Comparison of ENCODE assay signal across 8 mouse cellular contexts in the genomic region with DNA sequence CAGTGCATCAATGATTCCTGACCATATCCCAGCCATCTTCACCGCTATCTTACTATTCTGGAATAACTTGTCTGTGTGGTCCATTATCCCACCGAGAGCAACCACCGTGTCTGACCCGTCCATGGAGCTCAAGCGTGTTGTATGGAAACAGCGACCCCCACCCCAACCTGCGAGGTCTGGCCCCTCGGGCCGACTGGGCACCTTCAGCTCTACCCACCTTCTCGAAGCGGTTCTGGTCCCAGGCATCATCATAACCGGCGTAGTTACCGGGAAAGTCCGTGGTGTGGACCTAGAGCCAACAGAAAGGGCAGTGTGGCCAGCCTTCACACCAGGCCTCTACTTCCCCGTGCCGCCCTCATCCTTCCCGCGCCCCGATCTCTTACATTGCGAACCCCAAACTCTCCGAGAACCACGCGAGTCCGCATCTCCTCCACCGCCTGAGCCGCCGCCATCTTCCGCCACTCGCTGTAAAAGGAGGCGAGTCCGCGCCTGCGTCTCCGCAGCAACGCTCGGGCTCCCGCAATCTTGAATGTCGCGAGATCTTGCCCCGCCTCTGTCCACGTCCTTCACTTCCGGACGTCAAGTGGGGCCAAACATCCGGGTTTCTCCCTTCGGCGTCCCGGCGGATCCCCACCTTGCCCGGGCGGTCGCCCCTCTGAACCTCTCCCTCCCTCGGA. TPM values are rescaled to one million over a fixed set of nuclear protein-coding genes. Genes with fewer than 3 reads are reported as not detected.
DNase-seq lines count a peak whose midpoint lies in the region; ATAC-seq and TF ChIP-seq lines count a peak whose summit lies in the region.

A gene (minus strand): TSS at position 543 of the 677 bp plus-strand sequence.
A gene (plus strand): TSS at position 569 of the 677 bp plus-strand sequence.

- H3K4me3 ChIP-seq in MEL (ENCODE audit: control insufficient read depth in 1 of 2, insufficient read depth in 1 of 2, low read depth in 2 of 2, low read length in 2 of 2): peak within 1 kb of the TSS; percentile 89 to 91
- peak within 1 kb of the TSS; percentile 94 for H3K4me3 ChIP-seq in cerebellum, adult 2 months (replicated peaks; ENCODE audit: insufficient read depth, low read depth, low read length)
- peak within 1 kb of the TSS; percentile 94 for H3K4me3 ChIP-seq in lung, embryonic 16.5 days (ENCODE audit: low read length)

- DNase-seq in MEL (ENCODE audit: low read depth, low spot score): peak; percentile 96
- peak; percentile 95 for DNase-seq in cerebellum, adult 2 months
- peak; percentile 95 for DNase-seq in forelimb bud, embryonic 11.5 days (ENCODE audit: low read depth, low spot score)
- peak; percentile 77 for DNase-seq in layer of hippocampus, adult 9-10 months (ENCODE audit: low spot score)
- DNase-seq in ovary, postnatal 10 days (ENCODE audit: low spot score): peak; percentile 80
- peak; percentile 89 to 91 for DNase-seq in thymus, postnatal 10 days (ENCODE audit: low spot score in 2 of 2)

- H3K9ac ChIP-seq in MEL (ENCODE audit: control insufficient read depth, low read depth, low read length, poor library complexity, severe bottlenecking): peak within 1 kb of the TSS; percentile 89
- H3K9ac ChIP-seq in lung, embryonic 16.5 days (ENCODE audit: low read length): peak within 1 kb of the TSS; percentile 98

- TF ChIP-seq POLR2A in MEL (IDR thresholded peaks at IDR 0.05; ENCODE audit: control insufficient read depth in 1 of 2, insufficient read depth in 1 of 2, low read depth in 1 of 2, low read length in 2 of 2, poor library complexity in 1 of 2): peak; percentile 80 to 92
- TF ChIP-seq POLR2A in cerebellum, adult 2 months (IDR thresholded peaks at IDR 0.05; ENCODE audit: borderline replicate concordance, insufficient read depth, low read length): peak; percentile 90

- peak within 1 kb of the TSS; percentile 48 for H3K27ac ChIP-seq in MEL (ENCODE audit: control insufficient read depth, low read depth, low read length)
- peak within 1 kb of the TSS; percentile 67 for H3K27ac ChIP-seq in cerebellum, adult 2 months (ENCODE audit: insufficient read depth, low read length)
- H3K27ac ChIP-seq in lung, embryonic 16.5 days (ENCODE audit: low read length): peak within 1 kb of the TSS; percentile 82

- H3K9me3 ChIP-seq in MEL (replicated peaks; ENCODE audit: insufficient read depth, low read length): no peaks in the 10 kb centered on the region
- H3K9me3 ChIP-seq in lung, embryonic 16.5 days (ENCODE audit: control insufficient read depth, low read length): no peaks in the 10 kb centered on the region

- H3K27me3 ChIP-seq in MEL (ENCODE audit: control insufficient read depth in 1 of 2, insufficient read depth in 2 of 2, low read length in 2 of 2): no peaks in the 10 kb centered on the region
- H3K27me3 ChIP-seq in cerebellum, adult 2 months (ENCODE audit: control insufficient read depth, insufficient read depth, low read length): no peaks in the 10 kb centered on the region
- no peaks in the 10 kb centered on the region for H3K27me3 ChIP-seq in lung, embryonic 16.5 days (ENCODE audit: control insufficient read depth, insufficient read depth, low read depth, low read length)

- no peak for TF ChIP-seq CTCF in MEL (IDR thresholded peaks at IDR 0.05 in 2 of 3, conservative IDR thresholded peaks at IDR 0.05 in 1 of 3; ENCODE audit: control insufficient read depth in 1 of 3, insufficient read depth in 1 of 3, low read depth in 2 of 3, low read length in 3 of 3, poor library complexity in 1 of 3, severe bottlenecking in 1 of 3)
- no peak for TF ChIP-seq CTCF in cerebellum, adult 2 months (IDR thresholded peaks at IDR 0.05; ENCODE audit: borderline replicate concordance, insufficient read depth, low read depth, low read length)

- H3K4me2 ChIP-seq in lung, embryonic 16.5 days (ENCODE audit: low read depth, low read length): peak within 1 kb of the TSS; percentile 91

- peaks cover 29% of the 10 kb centered on the region for H3K79me2 ChIP-seq in MEL (ENCODE audit: control insufficient read depth, insufficient read depth, low read length, poor library complexity)

- no peak for TF ChIP-seq RAD21 in MEL (IDR thresholded peaks at IDR 0.05; ENCODE audit: low read depth, low read length)

- peaks cover 3 to 14% of the 10 kb centered on the region in 2 experiments; a peak in 3 of 4 replicates for H3K36me3 ChIP-seq in MEL (ENCODE audit: control insufficient read depth in 1 of 2, insufficient read depth in 2 of 2, low read length in 2 of 2)
- H3K36me3 ChIP-seq in lung, embryonic 16.5 days (ENCODE audit: control insufficient read depth, insufficient read depth, low read length): peaks cover 42% of the 10 kb centered on the region

- peaks cover 0 to 14% of the 10 kb centered on the region in 2 experiments; a peak in 2 of 4 replicates for H3K4me1 ChIP-seq in MEL (ENCODE audit: control insufficient read depth in 1 of 2, insufficient read depth in 2 of 2, low read length in 2 of 2)
- H3K4me1 ChIP-seq in cerebellum, adult 2 months (ENCODE audit: control insufficient read depth, insufficient read depth, low read length): peaks cover 9% of the 10 kb centered on the region
- H3K4me1 ChIP-seq in lung, embryonic 16.5 days (replicated peaks; ENCODE audit: control insufficient read depth, insufficient read depth, low read length): peaks cover 18% of the 10 kb centered on the region

- 0 out of 4 replicates have a peak, but pooled peaks of 1 of the 2 experiments have one; percentile 4 for TF ChIP-seq EP300 in MEL (IDR thresholded peaks at IDR 0.05; ENCODE audit: low read depth in 1 of 2, low read length in 2 of 2)

- WGBS in cerebellum, adult 2 months: under 1% methylated on average over 53 of the region's 53 CpGs
- WGBS in lung, embryonic 16.5 days: under 1% methylated on average over 53 of the region's 53 CpGs

- peak; percentile 92 to 93 for ATAC-seq in hematopoietic stem cell, adult 5-6 weeks (replicated peaks in 1 of 2; ENCODE audit: insufficient read depth in 1 of 2, low FRiP score in 2 of 2, low TSS enrichment in 1 of 2, low read depth in 1 of 2, poor library complexity in 2 of 2, severe bottlenecking in 2 of 2)
- peak; percentile 92 for ATAC-seq in lung, embryonic 16.5 days (ENCODE audit: low read depth)

TF ChIP-seq in MEL, 35 proteins besides CTCF, POLR2A, EP300 and RAD21 (continues in another document):
- TF ChIP-seq NELFE (IDR thresholded peaks at IDR 0.05; ENCODE audit: low read depth, low read length): peak; percentile 91
- TF ChIP-seq UBTF (IDR thresholded peaks at IDR 0.05; ENCODE audit: borderline replicate concordance, insufficient read depth, low read depth, low read length): 0 out of 2 replicates have a peak, but pooled peaks have one; percentile 59
- TF ChIP-seq TCF12 (IDR thresholded peaks at IDR 0.05; ENCODE audit: low read depth, low read length): peak; percentile 56
- TF ChIP-seq ZMIZ1 (IDR thresholded peaks at IDR 0.05; ENCODE audit: low read depth, low read length): peak; percentile 75; the same call in 1 of the 2 replicates
- no peak for TF ChIP-seq TAL1 (IDR thresholded peaks at IDR 0.05; ENCODE audit: low read length)
- TF ChIP-seq CHD1 (IDR thresholded peaks at IDR 0.05; ENCODE audit: low read depth, low read length): 0 out of 2 replicates have a peak, but pooled peaks have one; percentile 33
- no peak for TF ChIP-seq SMC3 (IDR thresholded peaks at IDR 0.05; ENCODE audit: low read depth, low read length)
- 0 out of 2 replicates have a peak, but pooled peaks have one; percentile 24 for TF ChIP-seq ETS1 (IDR thresholded peaks at IDR 0.05; ENCODE audit: low read depth, low read length)
- TF ChIP-seq MYB (IDR thresholded peaks at IDR 0.05; ENCODE audit: low read depth, low read length): no peak
- no peak for TF ChIP-seq MYC (IDR thresholded peaks at IDR 0.05; ENCODE audit: low read depth, low read length)
- TF ChIP-seq MAX (IDR thresholded peaks at IDR 0.05; ENCODE audit: low read length): 0 out of 2 replicates have a peak, but pooled peaks have one; percentile 43
- TF ChIP-seq POLR2AphosphoS2 (IDR thresholded peaks at IDR 0.05; ENCODE audit: low read length): no peak; the same call in 1 of the 2 replicates
- no peak for TF ChIP-seq E2F4 (IDR thresholded peaks at IDR 0.05; ENCODE audit: borderline replicate concordance, low read depth, low read length)
- TF ChIP-seq MAZ (IDR thresholded peaks at IDR 0.05; ENCODE audit: low read depth, low read length): no peak; the same call in 1 of the 2 replicates
- no peak for TF ChIP-seq MEF2A (IDR thresholded peaks at IDR 0.05; ENCODE audit: extremely low read depth, insufficient replicate concordance, low read depth, low read length, poor library complexity, severe bottlenecking)
- TF ChIP-seq RCOR1 (IDR thresholded peaks at IDR 0.05; ENCODE audit: low read depth, low read length): no peak
- TF ChIP-seq POLR2AphosphoS5 (IDR thresholded peaks at IDR 0.05; ENCODE audit: borderline replicate concordance, low read depth, low read length): 0 out of 2 replicates have a peak, but pooled peaks have one; percentile 6
- TF ChIP-seq USF2 (IDR thresholded peaks at IDR 0.05; ENCODE audit: borderline replicate concordance in 1 of 2, insufficient read depth in 1 of 2, low read depth in 1 of 2, low read length in 2 of 2): no peak
- 0 out of 2 replicates have a peak, but pooled peaks have one; percentile 14 for TF ChIP-seq USF1 (IDR thresholded peaks at IDR 0.05; ENCODE audit: low read depth, low read length)
- peak; percentile 69 for TF ChIP-seq MXI1 (IDR thresholded peaks at IDR 0.05; ENCODE audit: low read depth, low read length)
- no peak for TF ChIP-seq BHLHE40 (IDR thresholded peaks at IDR 0.05; ENCODE audit: borderline replicate concordance, low read depth, low read length)
- TF ChIP-seq GATA1 (IDR thresholded peaks at IDR 0.05; ENCODE audit: low read depth, low read length): no peak
- TF ChIP-seq ZKSCAN1 (IDR thresholded peaks at IDR 0.05; ENCODE audit: low read depth, low read length): 0 out of 2 replicates have a peak, but pooled peaks have one; percentile 46

RNA-seq across cellular contexts. Expression of the first gene that starts in this region (rescaled TPM):
- 188 and 197 TPM in 2 replicates for total RNA-seq in MEL (2012; rRNA removed)
- polyA plus RNA-seq in MEL (2012; ENCODE audit: insufficient read depth in 1 of 2, insufficient read length in 2 of 2, low read depth in 1 of 2, low replicate concordance in 2 of 2, missing spikeins in 1 of 2): 100 to 1,000 TPM in 1 of 2 experiments, not detected in 1; 195 TPM
- polyA plus RNA-seq in cerebellum, adult 2 months (2012; rRNA removed): 62.5 and 65.2 TPM in 2 replicates
- 39.4 and 54.0 TPM in 2 replicates for total RNA-seq in hematopoietic stem cell, adult 5-6 weeks (2017)
- 90.6 and 91.2 TPM in 2 replicates for polyA plus RNA-seq in lung, embryonic 16.5 days (2015; fragmentation: Nextera tagmentation; extraction: Ambion mirVana)

RNA-seq across cellular contexts. Expression of the second gene that starts in this region (rescaled TPM):
- total RNA-seq in MEL (2012; rRNA removed): 18.9 and 20.8 TPM in 2 replicates
- 10 to 100 TPM in 1 of 2 experiments, not detected in 1; 86.5 TPM for polyA plus RNA-seq in MEL (2012; ENCODE audit: insufficient read depth in 1 of 2, insufficient read length in 2 of 2, low read depth in 1 of 2, low replicate concordance in 2 of 2, missing spikeins in 1 of 2)
- 111 and 117 TPM in 2 replicates for polyA plus RNA-seq in cerebellum, adult 2 months (2012; rRNA removed)
- 29.2 and 56.5 TPM in 2 replicates for total RNA-seq in hematopoietic stem cell, adult 5-6 weeks (2017)
- polyA plus RNA-seq in lung, embryonic 16.5 days (2015; fragmentation: Nextera tagmentation; extraction: Ambion mirVana): 114 and 120 TPM in 2 replicates

Comparison
In these comparisons a context has a peak if more than half of its experiments do, and no peak if none do; other contexts are left out.
1. Peak in every context shown above with its lines: DNase-seq, ATAC-seq, H3K4me3 ChIP-seq and H3K27ac ChIP-seq.